Mouse (Mus musculus) bone marrow, adult 2 months (tissue): Measurements from ENCODE around the gene Apbb2.

Experiments
- CTCF ChIP-seq: fragments of 200-500 bp; IDR thresholded peaks from 2 replicates; pipeline ENCODE4 v1.5.1; 2011; ENCODE audit warnings: low read length, control low read depth; ENCODE audit not compliant: control insufficient read depth, insufficient read depth
- POLR2A ChIP-seq: fragments of 200-500 bp; IDR thresholded peaks from 2 replicates; pipeline ENCODE4 v1.6.1; 2011; ENCODE audit warnings: low read depth, mild to moderate bottlenecking, control low read depth, low read length, borderline replicate concordance; ENCODE audit not compliant: control insufficient read depth

DNA sequence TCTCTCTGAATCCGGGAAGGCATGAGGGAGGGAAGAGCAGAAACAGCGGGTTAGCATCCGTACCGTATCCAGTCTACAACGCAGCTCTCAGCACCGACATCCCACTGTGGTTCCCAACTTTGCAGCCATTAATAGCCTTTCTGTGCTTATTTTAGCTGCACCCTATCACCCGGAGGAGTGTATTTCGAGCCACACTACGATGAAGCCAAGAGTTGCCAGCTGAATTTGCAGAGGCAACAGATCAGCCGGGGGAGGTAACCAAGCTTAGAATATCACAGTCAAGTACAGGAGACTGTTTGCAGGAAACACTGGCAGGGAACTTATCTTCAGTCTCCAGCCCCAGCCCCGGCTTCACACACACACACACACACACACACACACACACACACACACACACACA lies 295.0 kb downstream of the Apbb2 start:
- TF ChIP-seq CTCF (no peak), POLR2A (no peak)
